Mouse (Mus musculus) lung, postnatal 14 days (tissue): ENCODE results near the gene Otx2.
"Not testable (repeated sequence)": the region's sequence is repeated elsewhere in the genome, so short reads cannot be mapped to it uniquely, and the experiment has no call there.

ENCODE experiments used
- DNase-seq: peaks from one replicate; pipeline ENCODE4 v3.0.0; 2021

Otx2 gene

DNA sequence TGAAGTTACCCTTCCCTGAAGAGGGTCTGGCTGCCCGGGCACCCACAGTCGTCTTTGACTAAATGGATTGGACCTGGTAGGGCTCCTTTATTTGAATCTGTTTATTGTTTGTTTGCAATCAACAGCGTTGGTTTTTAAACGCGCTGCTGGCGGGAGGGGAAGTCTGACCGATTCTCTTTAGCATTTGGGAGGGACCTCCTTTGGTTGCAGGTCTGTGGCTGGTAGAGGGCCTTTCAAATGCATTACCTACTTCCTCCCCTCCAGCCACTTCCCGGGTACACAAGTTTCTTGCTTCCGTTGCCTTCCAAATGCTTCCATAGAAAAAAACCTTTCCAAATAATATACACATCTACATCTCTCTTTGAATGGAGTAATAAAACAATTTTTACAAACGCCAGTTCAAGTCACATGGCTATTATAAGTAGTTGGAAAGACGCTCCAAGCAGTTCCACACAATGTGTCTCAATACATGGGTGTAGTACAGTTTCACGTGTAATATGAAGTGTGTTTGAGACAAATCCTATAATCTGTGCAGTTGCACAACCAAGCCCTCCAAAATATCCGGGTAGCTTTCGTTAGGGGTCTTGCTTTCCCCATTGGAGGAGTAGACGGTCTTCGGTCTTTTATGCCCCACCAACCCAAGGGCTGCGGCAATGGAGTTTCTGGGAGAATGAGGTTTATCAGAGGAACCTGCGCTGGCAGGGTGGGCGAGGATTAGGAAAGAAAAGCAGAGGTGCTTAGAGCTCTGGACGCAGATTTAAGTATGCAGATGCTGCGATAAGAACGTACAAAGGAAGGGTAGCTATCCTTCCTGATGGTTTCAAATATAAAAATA lies 19.7 kb downstream of the Otx2 start:
- no peak for DNase-seq

- DNase-seq: no peak
These were observed 20.5 kb downstream of the Otx2 start for GRCm38 (mm10) chr14:48653081-48653480.

GRCm38 (mm10) chr14:48652256-48652655 lies 21.4 kb downstream of the Otx2 start:
- no peak for DNase-seq

- no peak for DNase-seq
These were observed 22.0 kb downstream of the Otx2 start for GRCm38 (mm10) chr14:48651471-48652211.

GRCm38 (mm10) chr14:48641462-48642395 lies 31.9 kb downstream of the Otx2 start:
- no peak for DNase-seq

DNA sequence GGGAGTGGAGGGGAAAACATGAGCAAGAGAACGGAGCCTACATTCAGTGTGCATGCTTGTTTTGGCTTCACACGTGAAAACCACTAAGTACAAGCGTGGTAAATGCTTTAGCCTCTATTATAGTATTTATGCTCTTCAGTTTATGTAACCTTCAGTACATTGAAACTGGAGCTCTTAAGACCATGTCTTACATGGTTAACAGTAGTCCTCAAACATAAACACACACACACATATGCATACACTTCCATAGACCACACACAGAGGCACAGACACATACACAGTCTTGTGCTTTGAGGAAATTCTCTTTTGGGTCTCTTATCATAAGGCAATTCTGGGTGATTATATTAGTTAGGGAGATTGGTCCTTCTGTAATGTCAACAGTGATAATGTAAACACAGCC lies 40.5 kb downstream of the Otx2 start:
- no peak for DNase-seq

DNA sequence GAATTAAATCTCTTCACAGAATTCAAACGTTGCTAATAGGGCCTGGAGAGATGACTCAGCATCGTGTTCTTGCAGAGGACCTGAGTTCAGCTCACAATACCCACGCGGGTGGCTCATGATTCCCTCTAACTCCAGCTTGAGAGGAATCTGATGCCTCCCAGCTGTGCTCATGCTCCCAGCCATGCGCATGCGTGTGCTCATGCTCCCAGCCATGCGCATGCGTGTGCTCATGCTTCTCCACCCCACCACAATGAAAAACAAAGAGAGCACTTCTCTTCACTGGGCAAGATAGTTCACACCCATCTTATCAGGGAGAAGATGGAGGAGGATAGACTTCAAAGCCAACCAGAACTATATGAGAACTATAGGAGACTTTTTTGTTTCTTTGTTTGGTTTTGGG lies 41.3 kb downstream of the Otx2 start:
- no peak for DNase-seq

GRCm38 (mm10) chr14:48631486-48631885 lies 42.1 kb downstream of the Otx2 start:
- DNase-seq: no peak

DNA sequence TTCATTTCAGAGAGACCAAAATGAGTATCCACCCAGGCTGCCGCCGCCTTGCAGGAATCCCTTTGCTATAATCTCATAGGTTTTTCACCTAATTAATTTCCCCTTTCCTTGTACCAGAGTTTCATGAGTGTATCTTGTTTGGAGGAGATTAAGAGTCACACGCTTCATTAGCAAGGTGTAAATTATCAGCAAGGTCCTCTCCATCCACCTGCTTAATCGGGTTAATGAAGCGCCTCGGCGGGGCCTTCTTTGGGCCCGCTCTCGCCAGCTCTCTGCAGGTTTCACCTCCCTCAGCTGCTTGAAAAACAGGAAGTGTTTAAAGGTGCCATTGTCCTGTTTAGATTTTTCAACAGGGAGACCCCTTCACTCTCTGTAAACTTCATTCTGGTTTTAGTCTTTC lies 44.2 kb downstream of the Otx2 start:
- no peak for DNase-seq

DNA sequence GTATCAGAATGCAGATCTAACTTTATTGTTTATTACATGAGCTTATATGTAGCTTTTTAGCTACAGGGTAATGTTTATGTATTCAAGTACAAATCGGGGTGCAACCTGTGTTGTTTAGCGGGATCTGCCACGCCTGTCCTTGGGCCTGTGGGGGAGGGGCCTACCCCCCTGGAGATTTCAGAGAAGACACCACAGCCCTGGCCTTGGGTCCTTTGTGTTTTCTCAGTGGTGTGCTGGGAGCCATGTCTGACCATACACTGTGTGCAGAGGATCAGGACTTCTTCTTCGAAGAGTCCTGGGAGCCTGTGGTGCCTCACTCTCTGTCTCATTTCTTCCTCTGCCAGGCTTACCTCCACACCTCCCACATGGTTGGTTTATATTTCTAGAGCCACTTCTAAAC lies 47.3 kb downstream of the Otx2 start:
- DNase-seq: no peak

DNA sequence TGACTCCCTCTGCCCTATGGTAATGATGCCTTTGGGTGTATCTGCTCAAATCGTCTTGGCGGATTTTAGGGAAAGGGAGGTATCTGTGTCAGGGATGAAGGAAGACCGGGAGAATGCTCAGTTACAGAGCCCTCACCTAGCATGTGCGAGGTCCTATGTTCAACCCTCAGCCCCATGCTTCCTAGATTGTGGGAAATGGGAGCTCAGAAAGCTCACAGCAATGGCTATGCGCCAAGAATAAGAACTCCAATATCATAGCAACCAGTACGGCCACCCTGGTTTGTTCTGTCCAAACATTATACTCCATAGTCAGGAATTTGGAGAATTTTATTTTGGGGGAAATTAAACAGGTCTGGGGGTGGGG lies 48.3 kb downstream of the Otx2 start:
- DNase-seq: no peak

DNA sequence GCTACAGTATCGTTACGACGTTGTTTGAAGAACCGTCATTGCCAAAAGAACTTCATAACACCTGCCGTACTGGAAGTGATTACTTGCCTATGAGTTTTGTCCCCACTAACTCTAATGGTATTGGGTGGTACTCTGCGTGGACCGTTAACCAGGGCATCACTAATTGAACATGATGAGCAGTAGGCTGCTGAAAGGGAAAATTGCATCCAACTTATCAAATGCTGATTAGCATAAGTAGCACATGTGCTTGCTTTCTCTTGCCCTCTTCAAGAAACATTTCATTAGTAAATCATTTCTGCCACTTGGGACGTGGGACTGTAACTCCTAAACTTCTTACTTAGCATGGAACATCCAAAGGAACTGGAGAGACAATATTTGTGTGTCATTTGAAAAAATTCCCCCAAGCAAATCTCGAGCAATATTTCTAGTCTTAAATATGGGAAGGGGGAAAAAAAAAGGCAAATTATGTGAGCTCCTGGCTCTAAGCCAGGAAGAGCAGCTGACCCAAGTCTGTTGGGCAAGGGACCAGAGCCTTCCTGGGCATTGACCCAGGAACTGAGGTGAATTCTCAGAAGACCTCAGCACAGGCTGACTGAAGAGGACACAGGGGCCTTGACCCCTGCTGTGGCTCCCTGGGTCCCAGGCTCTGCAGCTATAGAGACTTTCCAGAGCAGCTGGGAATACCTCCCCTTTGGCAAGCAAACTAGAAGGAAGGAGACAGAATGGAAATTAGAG lies 48.9 kb downstream of the Otx2 start:
- DNase-seq: peak; percentile 3

- not testable (repeated sequence) for DNase-seq
These were observed 50.9 kb downstream of the Otx2 start for GRCm38 (mm10) chr14:48622726-48623125.

DNA sequence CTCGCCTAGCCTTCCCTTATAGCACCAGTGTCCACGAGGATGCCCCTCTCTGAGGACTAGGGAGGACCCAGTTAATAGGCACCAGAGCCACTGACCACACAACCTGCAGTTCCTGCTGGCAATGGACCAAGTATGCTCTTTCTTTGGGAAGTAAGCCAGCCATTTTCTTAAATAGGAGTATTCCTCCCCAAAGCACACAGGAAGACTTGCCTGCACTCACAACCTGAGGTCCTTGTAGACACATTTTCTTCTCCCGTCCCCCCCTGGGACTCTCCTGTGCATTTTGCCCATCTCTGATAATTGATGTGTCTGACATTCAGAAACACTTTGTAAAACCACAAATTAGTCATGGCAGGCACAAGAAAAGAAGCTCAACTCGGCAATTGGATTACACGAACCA lies 57.3 kb downstream of the Otx2 start:
- no peak for DNase-seq

DNA sequence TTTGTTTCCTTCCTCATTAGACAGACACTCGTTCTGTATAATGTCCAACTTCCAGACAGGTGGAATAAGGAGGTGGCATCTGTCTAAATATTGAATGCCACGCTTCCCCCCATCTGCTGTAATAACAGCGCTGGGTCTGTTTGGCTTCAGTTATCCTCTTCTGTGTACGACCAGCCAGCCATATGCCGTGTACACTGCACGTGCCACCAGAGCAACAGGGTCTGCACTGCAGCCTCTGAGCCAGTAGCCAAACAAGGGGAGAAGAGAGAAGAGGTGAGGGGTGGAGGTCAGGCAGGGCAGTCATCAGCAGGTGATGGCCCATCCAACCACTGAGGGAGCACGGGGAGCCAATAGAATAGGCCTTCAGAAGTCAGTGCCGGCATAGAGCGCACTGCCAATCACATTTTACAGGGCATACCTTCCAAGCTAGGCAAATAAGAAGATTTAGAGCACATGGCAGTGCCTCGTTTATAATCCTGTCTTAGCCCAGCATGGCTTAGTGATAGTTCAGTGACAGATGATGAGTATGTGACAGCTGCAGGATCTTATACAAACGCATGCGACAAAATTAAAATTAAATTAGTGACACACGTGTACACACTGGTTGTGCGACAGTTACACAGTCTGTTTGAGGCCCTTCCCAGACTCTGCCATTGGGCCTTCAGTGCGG lies 64.8 kb downstream of the Otx2 start:
- no peak for DNase-seq
